Mouse (Mus musculus) heart, postnatal 14 days (tissue): Measurements from ENCODE around the gene Hsd17b13. TPM values are rescaled to one million over a fixed set of nuclear protein-coding genes. Genes with fewer than 3 reads are reported as not detected.

Source experiments
- total RNA-seq, 2 experiments: library from RNA; stranded (reverse); gene quantifications; 2 replicates each; pipeline ENCODE4 v1.2.3; 2021

Gene Hsd17b13
- total RNA-seq, 2 experiments from 2014 or later = not detected

Other genes starting within 250 kb of the Hsd17b13 start
- gene Klhl8, start 66.2 kb downstream of the Hsd17b13 start, total RNA-seq = 10 to 100 TPM; 13.0 to 13.9 TPM
- gene Hsd17b11, start 44.5 kb upstream of the Hsd17b13 start, total RNA-seq = 10 to 100 TPM; 26.7 to 32.7 TPM
- gene Nudt9, start 68.9 kb upstream of the Hsd17b13 start, total RNA-seq = 10 to 100 TPM; 42.1 to 43.0 TPM
- not detected for gene Gm17660, start 100.2 kb upstream of the Hsd17b13 start, total RNA-seq
- gene Sparcl1, start 136.3 kb upstream of the Hsd17b13 start, total RNA-seq = 100 to 1,000 TPM; 335 to 337 TPM
- not detected for gene Dspp, start 193.3 kb upstream of the Hsd17b13 start, total RNA-seq
- not detected for gene Dmp1, start 225.2 kb upstream of the Hsd17b13 start, total RNA-seq